Mouse (Mus musculus) ovary, adult 18-20 months (tissue): ENCODE data around the gene Rrp1b.

Source experiments
- DNase-seq: peaks from one replicate; pipeline ENCODE4 v3.0.0; 2022; ENCODE audit warnings: low spot score, mixed read lengths

Rrp1b gene

DNA sequence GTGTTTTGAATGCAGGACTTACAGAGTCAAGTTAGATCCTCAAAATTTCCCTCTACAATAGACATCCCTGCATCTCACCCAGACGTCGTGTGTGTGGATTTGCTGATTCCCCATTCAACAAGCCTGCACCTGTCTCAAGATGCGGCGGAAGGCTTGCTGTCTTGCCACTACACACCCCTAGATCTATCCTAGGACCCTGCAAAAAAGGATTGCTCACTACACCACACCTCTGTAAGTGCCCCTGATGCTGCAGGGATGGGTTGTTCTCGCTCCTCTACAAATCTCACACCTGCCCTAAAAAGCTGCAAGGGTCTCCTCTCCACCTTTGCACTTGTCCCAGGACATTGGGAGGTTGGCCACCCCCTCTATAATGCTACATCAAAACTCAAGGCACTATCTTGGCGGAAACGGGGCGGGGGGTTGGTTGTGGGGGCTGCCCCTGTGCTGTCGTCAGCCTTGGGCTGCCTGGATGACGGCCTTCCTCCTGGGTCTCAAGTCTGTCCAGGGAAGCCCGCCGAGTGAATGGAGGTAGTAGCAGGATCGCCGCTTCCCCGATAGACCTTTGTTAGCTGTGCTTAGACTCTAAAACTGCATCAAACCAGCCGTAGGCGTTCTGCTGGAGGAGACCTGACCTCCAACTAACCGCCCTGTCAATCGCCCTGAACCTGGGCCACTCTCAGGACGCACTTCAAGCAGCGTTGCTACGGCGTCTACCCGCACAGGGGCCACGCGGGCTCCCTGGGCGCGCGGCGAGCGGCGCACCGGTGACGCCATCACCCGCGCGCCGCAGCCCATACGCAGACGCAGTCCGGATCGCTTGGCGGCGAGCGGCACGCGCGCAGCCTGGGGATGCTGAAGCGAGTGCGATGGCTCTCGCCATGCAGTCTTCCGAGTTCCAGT lies at the start of gene Rrp1b, which contains the start of gene Hsf2bp:
Rrp1b (plus strand) TSS at position 492 of the 900 bp plus-strand sequence.
Hsf2bp (minus strand) TSS at position 741 of the 900 bp plus-strand sequence.
- peak; percentile 47 for DNase-seq

GRCm38 (mm10) chr17:31986915-31987314 lies 49.0 kb upstream of the Rrp1b start:
- DNase-seq: no peak

DNA sequence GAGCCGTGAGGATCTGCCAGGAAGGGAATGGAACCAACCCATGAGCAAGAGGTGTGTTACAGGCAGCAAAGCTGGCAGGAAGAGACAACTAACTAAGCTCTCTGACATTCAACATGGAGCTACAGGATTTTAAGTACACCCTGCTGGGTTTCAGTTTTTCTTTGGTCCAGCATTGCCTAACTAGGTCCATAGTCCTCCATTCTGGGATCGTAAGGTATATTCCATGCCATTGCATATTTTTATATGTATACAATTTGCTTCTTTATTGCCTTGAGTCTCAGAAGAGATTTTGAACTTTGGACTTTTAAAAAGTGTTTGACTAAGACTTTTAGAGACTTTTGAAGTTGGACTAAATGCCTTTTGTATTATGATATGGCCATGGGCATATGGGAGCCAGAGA lies 46.9 kb upstream of the Rrp1b start:
- DNase-seq: no peak

DNA sequence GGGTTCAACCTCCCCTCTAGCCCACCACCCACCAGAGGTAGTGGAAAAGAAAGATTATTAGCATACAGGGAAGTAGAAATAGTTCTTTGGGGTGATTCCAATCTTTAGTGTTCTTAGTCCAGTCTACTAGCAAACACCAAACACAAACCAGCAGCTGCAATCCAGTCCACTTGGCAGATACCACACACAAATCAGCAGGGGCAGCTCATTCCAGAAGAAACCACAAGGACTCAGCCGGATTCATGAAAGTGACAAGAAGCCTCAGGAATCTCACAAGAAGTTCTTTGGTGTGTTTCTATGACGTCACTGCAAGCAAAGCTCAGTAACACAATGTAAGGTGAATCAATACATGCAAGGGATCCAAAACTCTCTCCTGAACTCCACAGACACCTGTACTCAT lies 43.9 kb upstream of the Rrp1b start:
- DNase-seq: no peak

GRCm38 (mm10) chr17:31993354-31993753 lies 42.5 kb upstream of the Rrp1b start:
- DNase-seq: no peak

DNA sequence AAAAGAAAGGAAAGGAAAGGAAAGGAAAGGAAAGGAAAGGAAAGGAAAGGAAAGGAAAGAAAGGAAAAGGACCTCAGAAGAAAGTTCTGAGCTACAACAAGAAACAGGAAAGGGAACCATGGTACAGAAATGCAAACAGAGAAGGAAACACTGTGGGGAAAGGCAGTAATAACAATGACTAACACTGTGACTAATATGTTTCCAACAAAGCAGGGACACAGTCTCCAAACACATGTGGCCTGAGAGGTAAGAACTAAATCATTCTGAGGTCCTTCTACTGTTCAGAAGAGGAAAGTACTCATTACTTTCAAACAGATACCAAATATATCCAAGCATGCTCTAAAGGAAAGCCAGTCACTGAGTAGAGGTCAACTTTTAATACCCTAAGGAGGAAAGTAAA lies 41.8 kb upstream of the Rrp1b start:
- DNase-seq: no peak

- DNase-seq: no peak
Measured at GRCm38 (mm10) chr17:31995784-31996183, 40.1 kb upstream of the Rrp1b start.

- no peak for DNase-seq
Measured at GRCm38 (mm10) chr17:31996331-31996730, 39.6 kb upstream of the Rrp1b start.

GRCm38 (mm10) chr17:31998351-31998750 lies 37.5 kb upstream of the Rrp1b start:
- no peak for DNase-seq

- no peak for DNase-seq
Measured at GRCm38 (mm10) chr17:32003251-32003650, 32.6 kb upstream of the Rrp1b start.

GRCm38 (mm10) chr17:32006800-32007199 lies 29.1 kb upstream of the Rrp1b start:
- DNase-seq: no peak

DNA sequence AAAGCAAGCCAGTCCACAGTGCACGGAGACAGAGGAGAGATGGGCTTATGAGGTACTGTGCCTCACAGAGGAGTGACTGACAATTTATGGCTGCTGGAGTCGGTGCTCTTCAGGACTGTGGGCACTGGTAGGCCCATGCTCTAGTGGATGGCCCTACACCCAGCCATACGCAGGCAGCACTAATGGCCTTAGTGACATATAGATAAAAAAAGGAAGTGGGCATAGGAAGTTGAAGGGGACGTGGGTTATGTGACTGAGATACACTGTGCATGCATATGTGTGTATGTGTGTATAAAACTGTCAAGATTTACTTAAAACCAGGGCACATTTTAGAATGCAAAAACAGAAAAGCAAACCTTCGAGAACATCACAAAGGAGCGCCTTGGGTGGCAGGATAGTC lies 24.2 kb upstream of the Rrp1b start:
- DNase-seq: no peak

GRCm38 (mm10) chr17:32012254-32012653 lies 23.6 kb upstream of the Rrp1b start:
- no peak for DNase-seq

DNA sequence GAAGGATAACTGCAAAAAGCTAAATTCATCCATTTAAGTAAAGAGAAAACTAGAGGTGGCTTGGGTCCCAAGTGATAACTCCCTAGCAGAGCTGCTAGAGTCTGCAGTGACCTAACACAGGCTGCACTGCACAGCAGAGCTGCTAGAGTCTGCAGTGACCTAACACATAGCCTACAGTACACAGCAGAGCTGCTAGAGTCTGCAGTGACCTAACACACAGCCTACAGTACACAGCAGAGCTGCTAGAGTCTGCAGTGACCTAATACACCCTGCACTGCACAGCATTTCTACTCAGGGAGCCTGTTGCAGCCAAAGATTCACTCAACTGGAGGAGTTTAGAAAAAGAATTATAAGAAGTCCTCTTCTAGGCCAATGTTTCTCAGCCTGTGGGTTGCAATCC lies 22.2 kb upstream of the Rrp1b start:
- no peak for DNase-seq

GRCm38 (mm10) chr17:32016481-32016880 lies 19.4 kb upstream of the Rrp1b start:
- DNase-seq: no peak

DNA sequence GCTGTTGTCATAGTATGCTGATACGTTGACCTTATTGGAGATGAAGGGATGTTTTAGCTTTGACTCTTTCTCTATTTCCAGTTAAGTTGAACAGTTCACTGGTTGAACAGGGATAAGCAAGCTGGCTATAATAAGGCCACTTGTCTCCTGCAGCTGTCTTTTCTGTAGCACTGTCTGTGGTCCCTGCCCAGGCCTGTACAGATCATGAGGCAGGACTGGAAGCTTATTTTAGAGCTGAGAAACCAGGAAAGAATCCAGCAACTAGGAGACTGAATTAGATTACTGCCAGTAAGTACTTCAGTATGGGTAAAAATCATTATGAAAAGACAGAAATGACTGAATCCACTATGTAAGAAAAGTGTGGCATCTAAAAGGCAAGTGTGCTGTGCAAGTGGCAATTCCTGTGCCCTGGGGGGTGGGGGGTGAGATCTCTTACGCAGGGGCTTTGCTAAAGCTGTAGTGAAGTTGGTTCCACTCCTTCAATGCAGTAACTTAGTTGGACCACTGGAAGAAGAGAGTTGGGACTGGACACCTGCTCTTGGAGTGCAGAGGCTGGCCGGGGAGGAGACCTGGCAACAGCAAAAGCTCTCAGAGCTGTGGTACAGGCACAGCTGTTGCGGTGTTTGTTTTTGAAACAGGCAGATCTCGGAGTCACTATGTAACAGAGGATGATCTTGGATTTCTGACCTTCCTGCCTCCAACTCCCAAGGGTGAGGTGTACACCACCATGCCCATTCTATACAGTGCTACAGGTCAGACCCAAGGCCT lies 17.6 kb upstream of the Rrp1b start:
- no peak for DNase-seq

- no peak for DNase-seq
Measured at GRCm38 (mm10) chr17:32021981-32022380, 13.9 kb upstream of the Rrp1b start.

- DNase-seq: no peak
Measured at GRCm38 (mm10) chr17:32022551-32022950, 13.3 kb upstream of the Rrp1b start.

GRCm38 (mm10) chr17:32023088-32023487 lies 12.8 kb upstream of the Rrp1b start:
- DNase-seq: no peak

GRCm38 (mm10) chr17:32024671-32025073 lies 11.2 kb upstream of the Rrp1b start:
- no peak for DNase-seq

DNA sequence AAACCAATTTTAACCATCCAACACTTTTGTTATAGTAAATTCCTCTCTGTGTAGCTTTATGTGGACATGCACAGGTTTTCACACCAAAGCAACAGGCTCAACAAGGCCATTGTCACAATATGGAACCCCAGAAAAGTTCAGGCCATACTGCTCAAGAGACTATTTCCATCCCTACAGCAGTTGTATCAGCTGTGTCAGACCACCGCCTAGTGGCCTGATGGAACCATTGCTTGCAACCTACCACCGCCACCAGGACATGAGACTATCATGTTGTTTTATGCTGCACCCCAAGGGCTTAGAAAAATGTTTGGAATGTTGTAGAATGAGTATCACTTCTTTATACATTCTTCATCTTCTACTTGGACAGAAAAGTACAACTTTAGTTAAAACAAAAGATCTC lies 10.5 kb upstream of the Rrp1b start:
- no peak for DNase-seq

GRCm38 (mm10) chr17:32027666-32028065 lies 8.2 kb upstream of the Rrp1b start:
- no peak for DNase-seq

DNA sequence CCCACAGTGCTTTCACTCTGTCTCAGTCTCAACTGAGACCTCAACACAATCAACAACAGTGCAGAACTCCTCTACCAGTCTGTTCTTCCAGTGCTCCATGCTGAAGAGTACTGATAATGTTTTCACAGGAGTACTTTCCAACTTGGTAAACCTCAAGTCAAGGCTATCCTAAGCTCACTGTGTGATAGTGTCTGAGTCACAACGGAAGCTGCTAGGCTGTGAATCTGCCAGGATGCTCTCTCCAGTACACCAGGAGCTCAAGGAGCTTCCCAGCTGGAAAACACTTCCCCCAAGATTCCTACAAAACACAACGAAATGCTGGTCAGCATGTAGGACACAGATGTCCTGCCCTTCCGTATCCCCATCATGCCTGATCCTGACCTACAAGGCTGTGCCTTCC lies 7.6 kb upstream of the Rrp1b start:
- DNase-seq: no peak
